Mouse (Mus musculus): ENCODE measurements around the gene Notch4.

- TF ChIP-seq POLR2A (IDR thresholded peaks at IDR 0.05; ENCODE audit: low read depth, low read length) (no peak), CTCF (IDR thresholded peaks at IDR 0.05; ENCODE audit: extremely low read depth, insufficient read length, insufficient replicate concordance, low read depth, low read length) (no peak)
Measured at GRCm38 (mm10) chr17:34547601-34548000, 16.5 kb upstream of the Notch4 start.

Data from small intestine, adult 2 months (tissue).